Mouse (Mus musculus): ENCODE data around the gene Ice2. TPM values are rescaled to one million over a fixed set of nuclear protein-coding genes. Genes with fewer than 3 reads are reported as not detected.

Gene Ice2
- 12.9 and 13.8 TPM in 2 replicates for polyA plus RNA-seq (2014; fragmentation: Nextera tagmentation; extraction: Ambion mirVana)

- peak; percentile 94 for ATAC-seq
These were observed at the start of gene Ice2 for GRCm38 (mm10) chr9:69397760-69398452. Ice2 (plus strand) TSS chr9:69397906.

GRCm38 (mm10) chr9:69349537-69349936 is 48.2 kb upstream of the Ice2 start:
- H3K9ac ChIP-seq (ENCODE audit: low read length): no peak overlapping the region
- no peak for DNase-seq (ENCODE audit: low spot score)
- no peaks in the 10 kb centered on the region for H3K27me3 ChIP-seq (replicated peaks; ENCODE audit: control insufficient read depth, insufficient read depth, low read length)
- no peak overlapping the region for H3K27ac ChIP-seq (ENCODE audit: low read depth, low read length)
- 94% methylated on average over 2 of the region's 2 CpGs for WGBS
- ATAC-seq: no peak
- H3K4me1 ChIP-seq (ENCODE audit: control insufficient read depth, insufficient read depth, low read length): no peaks in the 10 kb centered on the region
- no peak overlapping the region for H3K4me3 ChIP-seq (ENCODE audit: low read depth, low read length)
- no peak overlapping the region for H3K4me2 ChIP-seq (ENCODE audit: low read length)
- no peaks in the 10 kb centered on the region for H3K36me3 ChIP-seq (ENCODE audit: control insufficient read depth, insufficient read depth, low read length)
- no peaks in the 10 kb centered on the region for H3K9me3 ChIP-seq (replicated peaks; ENCODE audit: control insufficient read depth, low read length)

More at GRCm38 (mm10) chr9:69397760-69398452, at the start of gene Ice2:
- Histone ChIP-seq H3K27me3 (replicated peaks; ENCODE audit: control insufficient read depth, insufficient read depth, low read length) (no peaks in the 10 kb centered on the region), H3K4me2 (ENCODE audit: low read length) (peak within 1 kb of the TSS; percentile 89), H3K9me3 (replicated peaks; ENCODE audit: control insufficient read depth, low read length) (no peaks in the 10 kb centered on the region), H3K4me3 (ENCODE audit: low read depth, low read length) (peak within 1 kb of the TSS; percentile 71), H3K4me1 (ENCODE audit: control insufficient read depth, insufficient read depth, low read length) (peaks cover 7% of the 10 kb centered on the region), H3K36me3 (ENCODE audit: control insufficient read depth, insufficient read depth, low read length) (no peaks in the 10 kb centered on the region), H3K27ac (ENCODE audit: low read depth, low read length) (peak within 1 kb of the TSS; percentile 85), H3K9ac (ENCODE audit: low read length) (peak within 1 kb of the TSS; percentile 88)
- WGBS: under 1% methylated on average over 50 of the region's 53 CpGs
- DNase-seq (ENCODE audit: low spot score): peak; percentile 89

- peak; percentile 87 for DNase-seq (ENCODE audit: low spot score)
- Histone ChIP-seq H3K9ac (ENCODE audit: low read length) (no peak overlapping the region), H3K4me2 (ENCODE audit: low read length) (no peak overlapping the region), H3K9me3 (replicated peaks; ENCODE audit: control insufficient read depth, low read length) (no peaks in the 10 kb centered on the region), H3K27me3 (replicated peaks; ENCODE audit: control insufficient read depth, insufficient read depth, low read length) (no peaks in the 10 kb centered on the region), H3K27ac (ENCODE audit: low read depth, low read length) (no peak overlapping the region), H3K4me3 (ENCODE audit: low read depth, low read length) (no peak overlapping the region), H3K36me3 (ENCODE audit: control insufficient read depth, insufficient read depth, low read length) (no peaks in the 10 kb centered on the region), H3K4me1 (ENCODE audit: control insufficient read depth, insufficient read depth, low read length) (peaks cover 6% of the 10 kb centered on the region; the same call in 1 of the 2 replicates)
- ATAC-seq: peak; percentile 84
- WGBS: 38% methylated on average over 6 of the region's 6 CpGs
These were observed 43.5 kb upstream of the Ice2 start for GRCm38 (mm10) chr9:69354228-69354627.

GRCm38 (mm10) chr9:69357834-69358233 is 39.9 kb upstream of the Ice2 start:
- Histone ChIP-seq H3K4me3 (ENCODE audit: low read depth, low read length) (no peak overlapping the region), H3K4me1 (ENCODE audit: control insufficient read depth, insufficient read depth, low read length) (peaks cover 6% of the 10 kb centered on the region; the same call in 1 of the 2 replicates), H3K36me3 (ENCODE audit: control insufficient read depth, insufficient read depth, low read length) (no peaks in the 10 kb centered on the region), H3K4me2 (ENCODE audit: low read length) (no peak overlapping the region), H3K27me3 (replicated peaks; ENCODE audit: control insufficient read depth, insufficient read depth, low read length) (no peaks in the 10 kb centered on the region), H3K9ac (ENCODE audit: low read length) (no peak overlapping the region), H3K27ac (ENCODE audit: low read depth, low read length) (no peak overlapping the region), H3K9me3 (replicated peaks; ENCODE audit: control insufficient read depth, low read length) (no peaks in the 10 kb centered on the region)
- ATAC-seq (no peak), DNase-seq (ENCODE audit: low spot score) (peak; percentile 78)
- WGBS: 28% methylated on average over 3 of the region's 3 CpGs

GRCm38 (mm10) chr9:69358797-69359196 is 38.9 kb upstream of the Ice2 start:
- ATAC-seq (no peak), DNase-seq (ENCODE audit: low spot score) (peak; percentile 58)
- Histone ChIP-seq H3K4me1 (ENCODE audit: control insufficient read depth, insufficient read depth, low read length) (peaks cover 6% of the 10 kb centered on the region; the same call in 1 of the 2 replicates), H3K27ac (ENCODE audit: low read depth, low read length) (no peak overlapping the region), H3K36me3 (ENCODE audit: control insufficient read depth, insufficient read depth, low read length) (no peaks in the 10 kb centered on the region), H3K9ac (ENCODE audit: low read length) (no peak overlapping the region), H3K4me3 (ENCODE audit: low read depth, low read length) (no peak overlapping the region), H3K9me3 (replicated peaks; ENCODE audit: control insufficient read depth, low read length) (no peaks in the 10 kb centered on the region), H3K27me3 (replicated peaks; ENCODE audit: control insufficient read depth, insufficient read depth, low read length) (no peaks in the 10 kb centered on the region), H3K4me2 (ENCODE audit: low read length) (no peak overlapping the region)
- WGBS: 26% methylated on average over 6 of the region's 6 CpGs

GRCm38 (mm10) chr9:69361951-69362445 is 35.7 kb upstream of the Ice2 start:
- 89% methylated on average over 8 of the region's 8 CpGs for WGBS
- Histone ChIP-seq H3K4me1 (ENCODE audit: control insufficient read depth, insufficient read depth, low read length) (peaks cover 6% of the 10 kb centered on the region; the same call in 1 of the 2 replicates), H3K27me3 (replicated peaks; ENCODE audit: control insufficient read depth, insufficient read depth, low read length) (no peaks in the 10 kb centered on the region), H3K4me3 (ENCODE audit: low read depth, low read length) (no peak overlapping the region), H3K9ac (ENCODE audit: low read length) (no peak overlapping the region), H3K4me2 (ENCODE audit: low read length) (no peak overlapping the region), H3K9me3 (replicated peaks; ENCODE audit: control insufficient read depth, low read length) (no peaks in the 10 kb centered on the region), H3K27ac (ENCODE audit: low read depth, low read length) (no peak overlapping the region), H3K36me3 (ENCODE audit: control insufficient read depth, insufficient read depth, low read length) (no peaks in the 10 kb centered on the region)
- ATAC-seq (no peak), DNase-seq (ENCODE audit: low spot score) (no peak)

GRCm38 (mm10) chr9:69362766-69363165 is 34.9 kb upstream of the Ice2 start:
- 57% methylated on average over 4 of the region's 4 CpGs for WGBS
- ATAC-seq (no peak), DNase-seq (ENCODE audit: low spot score) (no peak)
- Histone ChIP-seq H3K27me3 (replicated peaks; ENCODE audit: control insufficient read depth, insufficient read depth, low read length) (no peaks in the 10 kb centered on the region), H3K36me3 (ENCODE audit: control insufficient read depth, insufficient read depth, low read length) (no peaks in the 10 kb centered on the region), H3K9ac (ENCODE audit: low read length) (no peak overlapping the region), H3K4me2 (ENCODE audit: low read length) (no peak overlapping the region), H3K4me1 (ENCODE audit: control insufficient read depth, insufficient read depth, low read length) (peaks cover 6% of the 10 kb centered on the region; the same call in 1 of the 2 replicates), H3K4me3 (ENCODE audit: low read depth, low read length) (no peak overlapping the region), H3K27ac (ENCODE audit: low read depth, low read length) (no peak overlapping the region), H3K9me3 (replicated peaks; ENCODE audit: control insufficient read depth, low read length) (no peaks in the 10 kb centered on the region)

GRCm38 (mm10) chr9:69364117-69364516 is 33.6 kb upstream of the Ice2 start:
- 32% methylated on average over 16 of the region's 16 CpGs for WGBS
- H3K27ac ChIP-seq (ENCODE audit: low read depth, low read length): no peak overlapping the region
- H3K4me3 ChIP-seq (ENCODE audit: low read depth, low read length): peak overlapping the region; percentile 2; the same call in 1 of the 2 replicates
- no peaks in the 10 kb centered on the region for H3K36me3 ChIP-seq (ENCODE audit: control insufficient read depth, insufficient read depth, low read length)
- no peak for DNase-seq (ENCODE audit: low spot score)
- peak overlapping the region; percentile 14; the same call in 1 of the 2 replicates for H3K4me2 ChIP-seq (ENCODE audit: low read length)
- H3K27me3 ChIP-seq (replicated peaks; ENCODE audit: control insufficient read depth, insufficient read depth, low read length): no peaks in the 10 kb centered on the region
- H3K4me1 ChIP-seq (ENCODE audit: control insufficient read depth, insufficient read depth, low read length): no peaks in the 10 kb centered on the region
- ATAC-seq: 0 out of 2 replicates have a peak, but pooled peaks have one; percentile 32
- 0 out of 2 replicates have a peak overlapping the region, but pooled peaks have one; percentile 1 for H3K9ac ChIP-seq (ENCODE audit: low read length)
- no peaks in the 10 kb centered on the region for H3K9me3 ChIP-seq (replicated peaks; ENCODE audit: control insufficient read depth, low read length)

GRCm38 (mm10) chr9:69367055-69367454 is 30.7 kb upstream of the Ice2 start:
- Histone ChIP-seq H3K9me3 (replicated peaks; ENCODE audit: control insufficient read depth, low read length) (no peaks in the 10 kb centered on the region), H3K27me3 (replicated peaks; ENCODE audit: control insufficient read depth, insufficient read depth, low read length) (no peaks in the 10 kb centered on the region)
- WGBS: 80% methylated on average over 4 of the region's 4 CpGs

More at GRCm38 (mm10) chr9:69367055-69367454, 30.7 kb upstream of the Ice2 start:
- DNase-seq (ENCODE audit: low spot score) (no peak), ATAC-seq (no peak)
- Histone ChIP-seq H3K4me3 (ENCODE audit: low read depth, low read length) (no peak overlapping the region), H3K4me1 (ENCODE audit: control insufficient read depth, insufficient read depth, low read length) (no peaks in the 10 kb centered on the region), H3K9ac (ENCODE audit: low read length) (no peak overlapping the region), H3K36me3 (ENCODE audit: control insufficient read depth, insufficient read depth, low read length) (no peaks in the 10 kb centered on the region), H3K4me2 (ENCODE audit: low read length) (no peak overlapping the region), H3K27ac (ENCODE audit: low read depth, low read length) (no peak overlapping the region)

Measured in forebrain, embryonic 14.5 days (tissue).